23 mouse cellular contexts compared by ENCODE assay signal in genomic region chr10:42825923-42826322, GRCm38 (mm10). TPM values are rescaled to one million over a fixed set of nuclear protein-coding genes. Genes with fewer than 3 reads are reported as not detected.
DNase-seq lines count a peak whose midpoint lies in the region; ATAC-seq lines count a peak whose summit lies in the region.
"Had no signal": no experiment of that assay in that cellular context is flagged by ENCODE, and none has a peak within 500 bp of the region (broad histone marks: within the 10 kb centered on the region; RNA-seq: fewer than 3 reads in every experiment).

No protein-coding gene starts in this region.

- H3K27me3 ChIP-seq in kidney, embryonic 16.5 days (ENCODE audit: insufficient read depth, low read length): no peaks in the 10 kb centered on the region
- H3K27me3 ChIP-seq: limb, embryonic 12.5 days; liver, embryonic 12.5 days had no signal

- H3K9ac ChIP-seq in kidney, embryonic 16.5 days (replicated peaks; ENCODE audit: low read length): no peak overlapping the region
- H3K9ac ChIP-seq: forebrain, postnatal 0 days; limb, embryonic 12.5 days; liver, embryonic 12.5 days; lung, embryonic 14.5 days had no signal

- 53% methylated on average over 6 of the region's 6 CpGs for WGBS in kidney, embryonic 16.5 days

- peak; percentile 51; the same call in 1 of the 2 replicates for ATAC-seq in kidney, embryonic 16.5 days (ENCODE audit: low FRiP score, low TSS enrichment)
- ATAC-seq: CD4-positive, CD25-positive, alpha-beta regulatory T cell, adult 4 months; forebrain, postnatal 0 days; intestine, postnatal 0 days; liver, embryonic 12.5 days had no signal

- no peak overlapping the region for H3K4me3 ChIP-seq in kidney, embryonic 16.5 days (ENCODE audit: low read length)
- H3K4me3 ChIP-seq: limb, embryonic 12.5 days; liver, embryonic 12.5 days had no signal

- peak; percentile 14 for DNase-seq in embryo, embryonic 10.5 days (ENCODE audit: low spot score)
- no peak for DNase-seq in embryo, embryonic 11 days
- no peak for DNase-seq in kidney, adult 18-20 months
- DNase-seq in spleen, adult 18-20 months: peak; percentile 42 to 46
- DNase-seq in spleen, postnatal 14 days (ENCODE audit: low spot score in 2 of 2): no peak
- peak; percentile 65 to 74 for DNase-seq in spleen, postnatal 36 days (ENCODE audit: low spot score in 2 of 2)
- no peak for DNase-seq in testis, postnatal 10 days (ENCODE audit: low spot score)
- DNase-seq: adrenal gland, postnatal 36 days; cerebellum, adult 11 months; cerebellum, adult 9-11 months; forebrain, postnatal 0 days; gastrocnemius, postnatal 14 days; heart, adult 11 months; lung, embryonic 14.5 days; right cerebral cortex, postnatal 14 days; thymus, postnatal 14 days had no signal

- peak overlapping the region; percentile 11; the same call in 1 of the 2 replicates for H3K27ac ChIP-seq in kidney, embryonic 16.5 days (ENCODE audit: low read length)
- H3K27ac ChIP-seq: limb, embryonic 12.5 days; liver, embryonic 12.5 days; macrophage had no signal

- H3K9me3 ChIP-seq in kidney, embryonic 16.5 days (ENCODE audit: low read length): no peaks in the 10 kb centered on the region
- H3K9me3 ChIP-seq: limb, embryonic 12.5 days; liver, embryonic 12.5 days had no signal

- H3K36me3 ChIP-seq in kidney, embryonic 16.5 days (ENCODE audit: insufficient read depth, low read length): peaks cover 46% of the 10 kb centered on the region

- H3K4me2 ChIP-seq in kidney, embryonic 16.5 days (replicated peaks; ENCODE audit: low read depth, low read length): no peak overlapping the region
- H3K4me2 ChIP-seq: heart, embryonic 11.5 days; limb, embryonic 12.5 days; liver, embryonic 12.5 days; lung, embryonic 14.5 days had no signal

- H3K4me1 ChIP-seq in kidney, embryonic 16.5 days (ENCODE audit: insufficient read depth, low read length): no peaks in the 10 kb centered on the region
- H3K4me1 ChIP-seq: limb, embryonic 12.5 days; liver, embryonic 12.5 days had no signal

RNA-seq across cellular contexts. Expression of gene Scml4, which starts 34.2 kb away (rescaled TPM):
- 1.7 and 1.8 TPM in 2 replicates for polyA plus RNA-seq in kidney, embryonic 16.5 days (2015; fragmentation: Nextera tagmentation; extraction: Ambion mirVana)
- polyA plus RNA-seq: macrophage had no signal

Comparison
In these comparisons a context has a peak if more than half of its experiments do, and no peak if none do; other contexts are left out.
1. DNase-seq: peak in embryo, embryonic 10.5 days (single experiment), spleen, adult 18-20 months (2 of 2) and spleen, postnatal 36 days (2 of 2); none in embryo, embryonic 11 days (single experiment), kidney, adult 18-20 months (single experiment), spleen, postnatal 14 days (0 of 2) and testis, postnatal 10 days (single experiment).